Mouse (Mus musculus): ENCODE results near the gene Nr3c2.

The Nr3c2 gene

DNA sequence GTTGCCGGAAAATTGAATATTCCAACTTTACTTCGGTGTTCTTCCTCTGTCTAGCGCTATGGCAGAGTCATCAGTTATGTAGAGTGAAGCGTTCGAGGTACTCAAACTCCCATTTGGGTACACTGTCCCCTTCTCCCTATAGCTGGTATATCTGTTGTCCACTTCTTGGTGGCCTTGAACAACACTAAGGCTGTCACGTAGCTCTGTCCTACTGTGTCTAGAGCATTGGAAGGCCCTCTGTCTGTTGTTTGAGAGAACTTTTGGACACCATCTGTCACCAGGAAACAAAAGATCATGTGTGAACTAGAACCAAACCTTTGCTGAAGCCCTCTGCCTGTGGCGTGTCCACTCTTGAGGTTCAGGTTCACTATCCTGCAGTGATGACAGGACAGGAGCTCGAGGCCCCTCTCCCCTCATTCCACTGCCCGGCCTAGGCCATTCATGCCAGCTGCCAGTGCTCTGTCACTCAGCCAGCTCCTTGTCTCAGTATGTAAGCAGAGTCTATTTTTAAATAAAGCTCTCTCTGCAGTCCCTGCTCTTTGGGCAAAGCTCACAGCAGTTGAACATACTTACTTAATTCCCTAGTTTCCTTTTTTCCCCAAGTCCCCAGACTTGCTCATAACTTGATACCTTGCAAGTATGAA, 72.6 kb downstream of the Nr3c2 start:
- DNase-seq (ENCODE audit: low read depth): no peak

DNA sequence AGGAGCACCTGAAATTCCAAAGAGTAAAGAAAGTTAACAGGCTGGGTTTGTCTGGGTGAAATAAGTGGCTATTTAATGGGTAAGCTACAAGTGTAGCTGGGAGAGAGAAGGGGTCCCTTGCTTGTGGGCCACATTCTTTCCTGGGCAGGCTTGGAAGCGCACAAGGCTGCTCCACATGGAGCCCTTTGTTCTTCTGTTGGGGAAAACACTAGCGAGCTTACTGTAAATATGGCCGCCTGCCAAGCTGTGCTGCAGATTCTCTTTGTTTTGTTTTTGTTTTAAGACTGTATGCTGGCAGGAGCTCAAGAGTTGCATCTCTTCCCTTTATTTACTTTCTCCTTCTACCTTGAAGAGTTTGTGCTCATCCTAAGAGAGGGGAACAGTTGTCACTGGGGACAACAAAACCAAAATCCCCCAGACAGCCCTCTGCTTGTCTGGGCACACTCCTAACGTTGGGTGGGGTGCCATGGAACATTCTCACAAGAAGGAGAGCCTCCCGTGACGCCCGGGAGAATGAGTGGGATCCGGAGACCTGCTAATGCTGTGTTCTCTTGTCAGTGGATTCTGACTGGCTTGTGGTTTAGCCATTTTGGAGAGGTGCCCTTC, 73.8 kb downstream of the Nr3c2 start:
- peak; percentile 2 for DNase-seq (ENCODE audit: low read depth)

DNA sequence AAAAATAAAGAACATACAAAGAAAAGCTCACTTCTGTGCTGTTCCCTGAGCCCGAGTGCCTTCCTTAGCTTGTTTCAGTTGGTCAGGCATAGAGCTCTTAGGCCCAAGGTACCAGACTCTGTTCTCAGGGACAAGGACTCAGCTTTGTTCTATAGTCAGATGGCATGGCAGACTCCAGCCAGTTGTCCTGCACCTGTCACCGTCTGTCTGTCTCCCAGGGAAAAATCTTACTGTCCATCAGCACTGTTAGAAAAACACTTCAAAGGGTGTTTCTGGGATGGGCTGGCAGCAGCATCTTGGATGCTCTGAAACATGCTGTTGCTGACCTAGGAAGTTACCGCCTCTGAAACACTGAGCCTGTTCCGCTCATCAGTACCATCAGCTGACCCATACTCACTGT, 78.7 kb downstream of the Nr3c2 start:
- DNase-seq (ENCODE audit: low read depth): no peak

DNA sequence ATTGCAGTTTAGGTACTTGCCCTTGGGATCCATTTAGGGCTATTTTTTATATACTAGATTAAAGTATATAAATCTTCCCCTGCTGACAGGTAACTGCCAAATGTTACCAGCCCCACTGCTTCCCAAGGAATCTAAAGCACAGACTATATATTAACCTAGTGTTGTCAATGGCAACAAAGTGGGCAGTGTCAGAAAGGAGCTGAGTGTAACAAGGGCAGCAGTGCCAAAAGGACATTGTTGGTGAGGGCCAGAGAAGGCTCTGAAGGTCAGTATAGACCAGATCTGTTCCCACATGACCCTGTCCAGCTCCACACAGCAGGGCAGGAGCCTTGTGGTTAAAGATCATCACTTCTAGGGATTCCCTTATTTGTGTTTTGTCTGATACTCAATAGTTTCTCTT, 84.8 kb downstream of the Nr3c2 start:
- no peak for DNase-seq (ENCODE audit: low read depth)

DNA sequence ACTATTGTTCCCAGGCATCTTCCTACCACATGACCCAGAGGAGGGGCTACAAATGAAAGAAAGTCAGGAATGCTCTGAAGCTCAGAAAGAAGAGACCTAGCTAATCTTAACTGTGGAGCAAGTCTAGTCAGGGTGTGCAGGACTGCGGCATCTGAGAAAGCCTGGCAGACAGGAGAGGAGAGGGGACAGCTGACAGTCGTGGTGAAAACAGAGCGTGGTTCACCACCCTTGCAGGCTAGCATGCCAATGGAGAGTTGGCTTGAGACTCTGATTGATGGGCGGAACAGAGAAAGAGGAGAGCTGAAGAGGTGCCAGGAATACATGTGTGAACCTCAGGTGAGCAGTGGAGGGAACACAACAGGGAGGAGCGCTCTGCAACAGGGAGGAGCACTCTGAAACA, 85.6 kb downstream of the Nr3c2 start:
- no peak for DNase-seq (ENCODE audit: low read depth)

DNA sequence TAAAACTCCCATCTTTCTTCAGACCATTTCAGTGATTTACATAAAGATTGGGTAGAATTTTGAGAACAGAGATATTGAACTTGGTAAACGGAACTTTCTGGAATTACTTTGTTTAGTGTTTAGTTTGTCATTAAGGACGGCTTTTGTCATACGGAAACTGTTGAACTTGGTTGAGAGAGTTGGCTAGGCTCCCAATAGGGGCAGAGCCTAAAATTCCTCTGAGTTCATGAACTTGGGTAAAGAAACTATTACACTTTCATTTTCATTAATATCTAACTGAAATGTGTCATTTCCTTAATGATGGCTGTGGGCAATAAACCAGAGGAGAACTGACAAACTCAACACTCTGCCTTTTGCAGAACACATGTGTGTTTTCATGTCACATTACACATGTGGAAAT, 88.6 kb downstream of the Nr3c2 start:
- no peak for DNase-seq (ENCODE audit: low read depth)

DNA sequence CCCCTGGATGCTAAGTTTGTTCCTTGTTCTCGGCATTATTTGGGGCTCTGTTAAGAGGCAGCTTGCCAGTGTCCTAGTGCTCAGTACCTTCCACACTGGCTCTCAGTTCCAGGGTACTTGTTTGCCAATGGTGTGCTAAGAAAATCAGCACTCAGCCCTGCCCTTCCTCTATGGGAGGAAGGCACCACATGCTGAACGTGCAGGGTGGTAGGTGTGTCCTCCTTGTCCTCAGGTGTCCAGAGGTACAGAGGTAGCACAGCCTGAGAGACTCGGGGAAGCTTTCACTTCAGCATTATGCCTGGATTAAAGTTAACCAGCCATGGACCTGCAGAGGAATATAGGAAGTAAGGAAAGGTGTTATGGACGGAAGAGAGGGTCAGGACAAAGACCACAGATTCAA, 99.0 kb downstream of the Nr3c2 start:
- DNase-seq (ENCODE audit: low read depth): no peak

DNA sequence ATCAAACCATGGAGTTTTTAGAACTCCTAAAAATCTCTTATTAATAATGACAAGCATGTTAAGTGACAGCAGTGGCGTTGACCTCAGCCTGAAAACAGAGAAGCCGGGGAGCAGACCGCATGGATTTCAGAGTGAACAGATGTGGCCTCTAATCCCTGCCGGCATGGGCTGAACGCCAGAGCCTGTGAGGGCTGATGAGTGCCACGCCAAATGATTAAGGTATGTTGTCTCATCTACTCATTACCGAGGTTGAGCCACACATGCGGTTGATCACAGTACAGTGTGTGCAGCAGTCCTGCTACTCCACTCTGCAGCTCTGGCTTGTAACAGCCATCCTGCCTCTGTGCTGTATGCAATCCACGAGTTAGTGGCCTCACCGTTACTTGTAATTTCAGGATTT, 110.2 kb downstream of the Nr3c2 start:
- no peak for DNase-seq (ENCODE audit: low read depth)

DNA sequence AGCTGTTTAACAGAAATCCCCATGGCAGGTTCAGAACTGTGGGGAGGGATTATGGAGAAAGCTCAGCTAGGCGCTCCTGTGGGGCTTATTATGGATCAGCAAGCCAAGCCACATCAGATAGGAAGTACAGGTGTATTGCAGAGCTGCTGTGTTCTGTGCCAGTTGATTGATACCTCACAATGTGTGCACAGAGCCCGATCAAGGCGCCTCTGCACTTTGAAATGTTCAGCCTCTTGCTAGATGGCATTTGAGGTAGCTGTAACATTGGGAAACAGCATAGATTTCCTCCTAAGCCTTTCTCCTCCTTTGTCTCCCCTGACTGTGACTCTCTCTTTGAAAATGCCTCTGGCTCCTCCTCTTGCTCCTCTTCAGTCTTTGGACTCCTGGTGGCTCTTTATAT, 112.7 kb downstream of the Nr3c2 start:
- DNase-seq (ENCODE audit: low read depth): no peak

DNA sequence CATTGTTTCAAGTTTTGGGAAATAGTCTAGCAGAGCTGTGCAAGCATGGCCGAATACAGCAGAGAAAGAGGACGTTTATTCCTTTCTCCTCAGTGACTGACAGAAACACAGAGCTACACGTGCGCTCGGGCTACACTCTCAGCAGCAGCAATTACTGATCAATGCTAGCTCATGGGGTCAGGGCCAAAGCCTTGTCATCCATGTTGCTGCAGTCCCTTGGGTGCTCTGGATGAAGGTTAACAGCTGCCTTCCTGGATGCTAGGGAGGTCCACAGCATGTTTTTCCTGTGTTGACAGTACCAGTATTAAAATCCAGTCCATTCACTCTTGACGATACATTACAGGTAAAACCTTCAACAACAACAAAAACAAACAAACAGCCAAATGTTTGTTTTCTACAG, 113.4 kb downstream of the Nr3c2 start:
- DNase-seq (ENCODE audit: low read depth): no peak

DNA sequence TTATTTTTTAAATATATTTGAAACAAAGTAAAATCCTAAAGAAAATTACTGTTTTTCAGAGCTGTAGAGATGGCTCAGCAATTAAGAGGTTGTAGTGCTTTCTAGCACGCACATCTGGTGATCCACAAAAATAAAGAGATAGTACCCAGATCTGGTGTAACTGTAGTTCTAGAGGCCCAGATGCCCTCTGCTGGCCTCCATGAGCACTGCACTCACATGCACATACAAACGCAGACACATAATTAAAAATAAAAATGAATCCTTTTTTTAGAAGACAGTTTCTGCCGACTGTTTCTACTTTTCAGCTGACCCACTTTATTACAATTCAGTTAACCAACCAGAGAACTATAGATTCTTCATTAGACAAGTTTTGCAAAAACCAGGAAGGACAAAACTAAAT, 117.5 kb downstream of the Nr3c2 start:
- DNase-seq (ENCODE audit: low read depth): no peak

DNA sequence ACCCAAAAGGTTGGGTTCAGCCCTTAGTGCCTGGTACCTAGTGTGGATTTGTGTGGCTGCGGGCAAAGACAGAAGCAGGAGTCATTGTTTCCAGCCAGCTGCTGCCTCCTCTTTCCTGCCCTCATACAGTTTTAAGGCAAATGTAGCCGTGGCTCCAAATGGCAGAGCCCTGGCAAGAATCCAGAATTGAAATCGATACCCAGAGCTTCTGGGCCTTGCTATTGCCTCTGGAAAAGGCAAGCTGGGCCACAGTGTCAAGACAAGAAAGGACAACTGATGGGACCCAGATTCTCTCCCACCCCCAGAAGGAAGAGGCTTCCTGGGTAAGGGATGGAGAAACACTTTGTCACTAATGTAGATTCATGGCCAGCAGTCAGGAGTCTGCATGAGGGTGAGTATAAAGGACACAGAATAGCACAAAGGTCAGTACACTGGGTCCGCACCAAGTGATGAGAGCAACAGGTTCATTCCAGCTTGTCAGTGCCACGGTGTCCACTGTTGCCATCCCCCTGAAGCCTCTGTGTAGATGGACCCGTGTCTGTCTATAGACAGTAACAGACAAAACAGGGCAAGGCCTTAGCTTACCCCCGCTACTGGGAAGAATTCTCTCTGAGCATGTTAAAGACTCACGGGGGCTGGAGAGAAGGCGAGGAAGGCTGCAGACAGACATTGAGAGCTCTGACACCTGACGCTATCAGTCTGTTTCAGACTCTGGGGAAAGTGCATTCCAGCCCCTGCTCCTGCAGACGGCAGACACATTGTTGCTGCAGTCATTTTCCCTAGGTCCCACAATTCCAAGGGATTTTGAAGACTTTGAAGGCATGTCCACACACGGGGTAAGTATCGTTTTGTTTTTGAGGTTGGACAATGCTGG, 124.8 kb downstream of the Nr3c2 start:
- no peak for DNase-seq (ENCODE audit: low read depth)

DNA sequence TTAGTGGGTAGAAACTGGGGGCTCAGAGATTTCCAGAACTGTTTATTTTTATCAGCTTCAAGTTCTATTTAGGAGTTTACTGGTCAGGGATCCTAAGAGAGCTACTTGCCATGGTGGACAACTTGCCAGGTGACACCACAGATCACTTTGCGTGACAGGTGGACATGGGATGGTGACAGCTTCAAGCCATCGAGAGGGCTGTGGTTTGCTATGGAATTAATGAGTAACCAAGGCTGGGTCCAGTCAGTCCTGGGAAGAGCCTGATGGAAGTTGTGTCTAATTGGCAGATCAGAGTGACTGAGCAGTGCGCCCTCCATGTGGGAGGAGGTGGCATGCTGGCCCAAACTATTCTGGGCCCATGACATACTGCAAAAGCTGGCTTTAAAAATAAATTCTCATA, 132.0 kb downstream of the Nr3c2 start:
- DNase-seq (ENCODE audit: low read depth): no peak

DNA sequence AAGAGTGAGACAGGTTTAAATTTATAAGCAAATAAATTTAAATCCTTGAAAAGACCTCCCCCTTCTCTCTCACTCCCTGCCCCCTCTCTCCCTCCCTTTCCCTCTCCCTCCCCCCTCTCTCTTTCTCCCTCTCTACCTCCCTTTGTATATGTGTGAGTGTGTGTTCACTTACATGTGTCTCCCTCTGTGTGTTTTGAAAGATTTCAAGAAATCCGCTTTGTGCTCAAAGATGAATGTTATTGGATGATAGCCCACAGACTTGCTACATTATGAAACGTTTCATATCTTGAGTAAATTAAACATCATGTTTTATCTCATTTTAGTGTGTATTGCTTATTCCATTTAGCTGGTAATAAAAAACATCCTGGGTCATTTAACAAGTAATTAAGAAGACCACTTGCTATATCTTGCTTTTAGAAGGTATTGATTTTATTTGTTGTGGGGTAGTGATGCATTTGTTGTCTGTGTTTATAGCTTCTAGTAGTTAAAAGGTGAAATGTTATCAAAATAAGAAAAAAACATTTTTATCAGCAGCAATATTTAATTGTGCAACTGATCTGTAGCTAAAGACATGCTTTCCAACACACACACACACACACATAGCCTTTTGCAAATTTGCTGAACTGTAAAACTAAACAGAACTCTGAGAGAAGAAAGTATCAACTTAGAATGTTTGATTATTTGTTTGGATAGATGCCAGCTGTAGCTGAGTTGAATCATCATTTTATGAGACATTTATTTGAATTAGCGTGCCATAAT, 134.6 kb downstream of the Nr3c2 start:
- DNase-seq (ENCODE audit: low read depth): no peak

DNA sequence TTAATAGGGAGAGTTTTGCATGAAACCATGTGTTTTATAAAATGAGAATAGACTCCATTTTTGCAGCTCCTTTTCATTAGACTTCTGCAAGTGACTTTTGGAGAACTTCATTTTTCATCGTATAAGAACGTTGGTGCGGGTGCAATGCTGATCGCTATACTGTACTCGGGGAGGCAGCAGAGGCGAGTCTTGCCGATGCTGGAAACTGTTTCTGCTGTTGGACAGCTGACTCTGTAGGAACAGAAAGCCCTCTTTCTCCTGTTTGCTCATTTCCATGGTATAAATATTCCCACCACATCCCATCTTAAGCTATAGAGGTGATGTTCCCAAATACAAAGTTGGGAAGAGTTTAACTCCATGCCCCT, 135.2 kb downstream of the Nr3c2 start:
- DNase-seq (ENCODE audit: low read depth): no peak

DNA sequence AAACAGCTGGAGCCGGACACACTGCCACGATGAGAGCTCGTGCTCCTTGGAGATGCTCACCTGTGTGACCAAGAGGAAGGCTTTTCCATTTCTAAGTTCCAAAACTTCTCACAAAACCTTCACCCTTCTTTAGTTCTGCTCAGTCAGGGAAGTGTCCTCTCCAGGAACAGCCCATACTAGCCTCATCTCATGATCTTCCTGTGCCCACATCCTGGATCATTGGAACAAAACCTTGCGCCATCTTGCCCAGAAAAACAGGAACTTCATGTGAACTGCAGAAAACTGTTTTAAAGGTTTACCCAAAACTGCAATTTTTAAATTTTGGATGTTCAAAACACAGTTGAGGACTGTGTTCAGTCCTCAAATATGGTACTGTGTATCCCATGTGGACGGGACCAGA, 142.0 kb downstream of the Nr3c2 start:
- DNase-seq (ENCODE audit: low read depth): no peak

DNA sequence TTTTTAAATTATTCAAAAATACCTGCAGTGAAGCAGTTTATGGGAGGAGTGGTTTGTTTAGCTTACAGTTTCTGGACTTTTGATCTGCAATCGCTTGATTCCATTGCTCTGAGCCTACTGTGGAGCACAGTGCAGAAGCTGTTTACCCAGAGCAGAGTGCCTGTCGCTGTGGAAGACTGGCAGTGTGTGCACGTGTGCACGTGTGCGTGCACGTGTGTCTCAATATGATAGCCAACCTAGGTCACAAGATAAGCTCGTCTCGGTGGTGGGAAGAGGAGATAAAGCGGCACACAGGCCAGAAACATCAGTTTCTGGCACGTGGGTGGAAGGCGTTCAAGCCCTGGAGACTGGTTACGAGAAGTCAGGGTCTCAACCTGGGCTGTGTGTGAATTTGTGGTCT, 145.6 kb downstream of the Nr3c2 start:
- DNase-seq (ENCODE audit: low read depth): no peak

DNA sequence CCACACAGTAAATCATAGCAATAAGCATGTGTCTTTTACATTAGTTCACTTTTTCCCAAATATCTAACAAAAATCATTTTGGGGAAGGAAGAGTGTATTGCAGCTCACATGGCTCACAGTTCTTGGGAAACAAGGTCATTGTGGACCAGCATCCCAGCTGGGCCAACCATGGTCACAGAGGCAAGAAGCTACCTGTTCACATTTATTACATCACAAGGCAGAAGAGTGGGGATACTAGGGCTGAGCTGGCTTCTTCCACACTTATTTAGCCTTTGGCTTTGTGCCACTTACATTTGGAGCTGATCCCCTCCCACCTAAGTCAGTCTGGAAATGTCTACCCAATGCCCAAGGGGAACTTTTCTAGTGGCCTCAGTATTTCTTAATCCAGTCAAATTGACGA, 146.5 kb downstream of the Nr3c2 start:
- DNase-seq (ENCODE audit: low read depth): no peak

DNA sequence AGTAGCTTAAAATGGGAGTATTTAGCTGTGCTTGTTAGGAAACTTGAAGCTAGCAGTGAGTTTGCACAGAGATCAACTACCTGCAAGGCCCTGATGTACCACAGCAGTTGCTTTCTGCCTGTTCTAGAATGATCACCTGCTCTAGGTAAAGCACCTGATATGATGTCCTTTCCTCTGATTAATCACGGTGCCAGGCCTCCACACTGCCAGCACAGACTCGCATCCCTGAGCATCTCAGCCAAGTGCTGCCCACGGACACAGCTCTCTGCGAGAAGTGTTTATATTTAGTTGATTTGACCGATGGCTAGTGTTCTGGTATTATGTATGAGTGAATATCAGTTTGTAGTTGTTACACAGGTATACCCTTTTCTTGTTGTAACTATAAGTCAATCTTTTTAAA, 147.0 kb downstream of the Nr3c2 start:
- no peak for DNase-seq (ENCODE audit: low read depth)

DNA sequence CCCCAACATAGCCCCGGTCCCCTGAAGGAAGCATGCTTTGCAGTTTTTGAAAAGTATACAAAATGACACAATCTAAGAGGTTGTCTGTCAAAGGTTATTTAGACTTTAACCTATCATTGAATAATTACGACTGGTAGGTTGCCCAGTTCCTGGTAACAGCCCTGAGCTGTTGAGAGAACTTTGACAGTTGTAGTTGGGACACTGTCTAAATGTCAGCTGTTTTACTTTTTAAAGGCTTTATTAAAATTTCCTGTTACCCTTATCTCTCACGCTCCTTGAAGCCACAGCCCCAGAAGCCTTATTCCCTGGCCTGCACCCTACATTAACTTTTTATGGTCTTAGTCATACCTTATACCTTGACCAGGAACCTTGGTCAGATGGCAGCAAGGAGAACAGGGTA, 147.5 kb downstream of the Nr3c2 start:
- no peak for DNase-seq (ENCODE audit: low read depth)

DNA sequence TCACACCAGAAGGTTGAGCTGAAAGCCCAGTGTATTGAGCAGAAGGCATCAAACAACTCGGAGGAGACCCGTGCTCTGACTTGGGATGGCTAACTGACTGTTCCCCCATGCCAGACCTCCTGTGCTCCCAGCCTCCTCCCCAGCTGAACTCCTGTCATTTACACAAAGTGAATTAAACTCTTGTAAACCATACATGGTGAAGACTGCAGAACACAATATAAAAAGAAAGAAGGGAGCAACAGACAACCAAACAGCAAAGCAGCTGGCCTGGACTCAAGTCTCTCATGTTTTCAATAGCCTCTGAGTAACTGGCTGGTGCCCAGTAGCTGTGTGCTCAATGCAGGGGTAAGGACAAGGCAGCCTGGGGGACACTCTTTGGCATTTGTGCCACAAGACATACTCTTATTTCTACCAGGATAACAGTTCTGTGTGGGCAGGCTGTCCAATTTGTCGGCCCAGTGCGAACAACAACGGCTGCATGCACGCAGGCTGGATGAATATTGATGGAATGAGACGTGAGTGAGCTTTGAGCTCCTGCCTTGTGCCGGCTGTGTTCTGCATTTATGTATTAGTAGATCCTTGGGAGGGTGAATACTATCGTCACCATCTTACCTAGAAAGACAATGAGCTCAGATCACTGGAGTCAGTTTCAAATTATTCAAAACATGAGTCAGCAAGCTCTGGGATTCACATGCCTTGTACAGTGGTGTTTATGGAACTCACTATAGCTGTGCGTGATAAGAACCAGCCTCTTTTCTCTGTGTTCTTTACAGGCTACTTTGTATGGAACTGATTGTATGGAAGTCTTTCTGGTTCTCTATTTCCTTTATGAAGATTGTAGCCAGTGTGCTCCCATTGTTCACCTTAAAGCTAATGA, 152.4 kb downstream of the Nr3c2 start:
- DNase-seq (ENCODE audit: low read depth): no peak
